Mouse (Mus musculus): ENCODE measurements around the gene Spata31d1d.

GRCm38 (mm10) chr13:59728378-59729093, 3.0 kb downstream of the Spata31d1d start:
- TF ChIP-seq CTCF (IDR thresholded peaks at IDR 0.05; ENCODE audit: low read depth) (peak; percentile 98), EP300 (optimal IDR thresholded peaks at IDR 0.05) (no peak)
